Mouse (Mus musculus) liver, postnatal 0 days (tissue): ENCODE data around the gene Hhat. TPM values are rescaled to one million over a fixed set of nuclear protein-coding genes. Genes with fewer than 3 reads are reported as not detected.

Source experiments
- ATAC-seq: fragments of 200-750 bp; cut with Nextera tagmentation; 2 replicates; pipeline ENCODE4 v1.8.0; 2017; ENCODE audit warnings: mild to moderate bottlenecking, moderate library complexity
- DNase-seq: peaks from one replicate; pipeline ENCODE4 v3.0.0-alpha.2; 2016
- H3K27ac ChIP-seq: fragments of 300-500 bp; sonication (generic); 2 replicates; pipeline ENCODE4 v1.5.1; 2014; ENCODE audit warnings: antibody characterized with exemption, moderate library complexity, mild to moderate bottlenecking, low read depth
- H3K27me3 ChIP-seq: fragments of 300-500 bp; sonication (generic); 2 replicates; pipeline ENCODE4 v1.6.1; 2014; ENCODE audit warnings: low read length, control low read depth, mixed read lengths; ENCODE audit not compliant: insufficient read depth
- H3K36me3 ChIP-seq: fragments of 300-500 bp; sonication (generic); replicated peaks from 2 replicates; pipeline ENCODE4 v1.6.1; 2014; ENCODE audit warnings: mild to moderate bottlenecking, control low read depth, low read length, moderate library complexity, mixed read lengths; ENCODE audit not compliant: insufficient read depth
- H3K4me1 ChIP-seq: fragments of 300-500 bp; sonication (generic); 2 replicates; pipeline ENCODE4 v1.6.1; 2014; ENCODE audit warnings: antibody characterized with exemption, mild to moderate bottlenecking, control low read depth; ENCODE audit not compliant: insufficient read depth
- H3K4me2 ChIP-seq: fragments of 300-500 bp; sonication (generic); 2 replicates; pipeline ENCODE4 v1.6.1; 2014; ENCODE audit warnings: low read depth, mild to moderate bottlenecking, low read length, moderate library complexity, mixed read lengths
- H3K4me3 ChIP-seq: fragments of 300-500 bp; sonication (generic); 2 replicates; pipeline ENCODE4 v1.5.1; 2014; ENCODE audit warnings: low read depth, low read length
- H3K9ac ChIP-seq: fragments of 300-500 bp; sonication (generic); replicated peaks from 2 replicates; pipeline ENCODE4 v1.6.1; 2014; ENCODE audit warnings: mild to moderate bottlenecking, moderate library complexity
- H3K9me3 ChIP-seq: fragments of 300-500 bp; sonication (generic); 2 replicates; pipeline ENCODE4 v1.6.1; 2016; ENCODE audit warnings: mild to moderate bottlenecking, control low read depth, low read length, mixed read lengths
- CTCF ChIP-seq: sonication (generic); IDR thresholded peaks from 2 replicates; pipeline ENCODE4 v1.5.1; 2016; ENCODE audit warnings: antibody characterized with exemption, low read depth
- EP300 ChIP-seq: IDR thresholded peaks from 2 replicates; pipeline ENCODE4 v1.6.1; 2016; ENCODE audit warnings: antibody characterized with exemption, low read depth, mild to moderate bottlenecking
- WGBS: fragments of 180-500 bp; shearing (Covaris S2); extraction: QIAGEN DNeasy Blood & Tissue Kit; methylation state at CpG from one replicate; pipeline ENCODE4 v1.1.7; 2014; ENCODE audit not compliant: insufficient replicate concordance; 5-methylcytosine and 5-hydroxymethylcytosine counted together
- polyA plus RNA-seq: library from polyadenylated mRNA; unstranded; fragments of >200 nt; fragmentation: Nextera tagmentation; extraction: Ambion mirVana; gene quantifications from 2 replicates; pipeline ENCODE4 v1.2.1, GENCODE M21; 2015

Hhat gene
- polyA plus RNA-seq, 1 experiment from 2014 or later: 1.1 TPM

- Histone ChIP-seq H3K9me3 (no peaks in the 10 kb centered on the region), H3K36me3 (no peaks in the 10 kb centered on the region), H3K9ac (no peak overlapping the region), H3K27ac (no peak overlapping the region), H3K4me3 (no peak overlapping the region), H3K4me2 (no peak overlapping the region), H3K27me3 (no peaks in the 10 kb centered on the region), H3K4me1 (no peaks in the 10 kb centered on the region)
- 77% methylated on average over 4 of the region's 4 CpGs for WGBS
- no peak for ATAC-seq
- DNase-seq: no peak
- TF ChIP-seq CTCF (no peak), EP300 (no peak)
These were observed 267.4 kb downstream of the Hhat start for GRCm38 (mm10) chr1:192503651-192504050.

GRCm38 (mm10) chr1:192502835-192503234 lies 268.2 kb downstream of the Hhat start:
- Histone ChIP-seq H3K4me2 (no peak overlapping the region), H3K27me3 (no peaks in the 10 kb centered on the region), H3K9me3 (no peaks in the 10 kb centered on the region), H3K36me3 (no peaks in the 10 kb centered on the region), H3K4me1 (no peaks in the 10 kb centered on the region), H3K9ac (no peak overlapping the region), H3K27ac (no peak overlapping the region), H3K4me3 (no peak overlapping the region)
- TF ChIP-seq EP300: no peak
- TF ChIP-seq CTCF: no peak
- ATAC-seq (no peak), DNase-seq (no peak)

- no peak for TF ChIP-seq EP300
- no peak for TF ChIP-seq CTCF
These were observed 269.0 kb downstream of the Hhat start for GRCm38 (mm10) chr1:192502016-192502415.

GRCm38 (mm10) chr1:192497505-192497904 lies 273.5 kb downstream of the Hhat start:
- WGBS: 61% methylated on average over 2 of the region's 2 CpGs
- DNase-seq (no peak), ATAC-seq (no peak)
- Histone ChIP-seq H3K9me3 (no peaks in the 10 kb centered on the region), H3K4me2 (no peak overlapping the region), H3K4me1 (no peaks in the 10 kb centered on the region), H3K36me3 (no peaks in the 10 kb centered on the region), H3K9ac (no peak overlapping the region), H3K4me3 (no peak overlapping the region), H3K27ac (no peak overlapping the region), H3K27me3 (no peaks in the 10 kb centered on the region)
- no peak for TF ChIP-seq CTCF
- TF ChIP-seq EP300: no peak

More at GRCm38 (mm10) chr1:192502016-192502415, 269.0 kb downstream of the Hhat start:
- Histone ChIP-seq H3K27me3 (no peaks in the 10 kb centered on the region), H3K9ac (no peak overlapping the region), H3K4me3 (no peak overlapping the region), H3K4me2 (no peak overlapping the region), H3K4me1 (no peaks in the 10 kb centered on the region), H3K27ac (no peak overlapping the region), H3K36me3 (no peaks in the 10 kb centered on the region), H3K9me3 (no peaks in the 10 kb centered on the region)
- whole genome bisulfite sequencing: 63% methylated on average over 9 of the region's 9 CpGs
- DNase-seq (no peak), ATAC-seq (no peak)

- Histone ChIP-seq H3K9ac (no peak overlapping the region), H3K4me2 (no peak overlapping the region), H3K36me3 (no peaks in the 10 kb centered on the region), H3K27me3 (0 out of 2 replicates have a peak, but pooled peaks cover 2% of the 10 kb centered on the region), H3K27ac (no peak overlapping the region), H3K4me1 (no peaks in the 10 kb centered on the region), H3K4me3 (no peak overlapping the region), H3K9me3 (no peaks in the 10 kb centered on the region)
- no peak for TF ChIP-seq CTCF
- no peak for TF ChIP-seq EP300
- 62% methylated on average over 13 of the region's 13 CpGs for WGBS
- DNase-seq (no peak), ATAC-seq (no peak)
These were observed 280.9 kb downstream of the Hhat start for GRCm38 (mm10) chr1:192489908-192490825.

GRCm38 (mm10) chr1:192487571-192487970 lies 283.5 kb downstream of the Hhat start:
- ATAC-seq: no peak
- H3K9me3 ChIP-seq: no peaks in the 10 kb centered on the region
- 93% methylated on average over 11 of the region's 11 CpGs for WGBS
- no peak overlapping the region for H3K4me3 ChIP-seq
- H3K27me3 ChIP-seq: 0 out of 2 replicates have a peak, but pooled peaks cover 2% of the 10 kb centered on the region
- H3K4me1 ChIP-seq: no peaks in the 10 kb centered on the region
- no peak overlapping the region for H3K27ac ChIP-seq
- DNase-seq: no peak
- no peak overlapping the region for H3K4me2 ChIP-seq
- H3K36me3 ChIP-seq: no peaks in the 10 kb centered on the region
- H3K9ac ChIP-seq: no peak overlapping the region
- no peak for TF ChIP-seq CTCF
- TF ChIP-seq EP300: no peak
